Mouse (Mus musculus): ENCODE measurements around the gene Dennd1a.

Gene Dennd1a

GRCm38 (mm10) chr2:38286733-38287551 is at the start of gene Dennd1a:
Dennd1a (minus strand) TSS chr2:38287390.
- peak; percentile 92 for DNase-seq

- no peak for DNase-seq
Measured at GRCm38 (mm10) chr2:38336606-38337005, 49.4 kb upstream of the Dennd1a start.

GRCm38 (mm10) chr2:38333586-38334119 is 46.5 kb upstream of the Dennd1a start:
- DNase-seq, result no peak

- DNase-seq, result no peak
Measured at GRCm38 (mm10) chr2:38326671-38327070, 39.5 kb upstream of the Dennd1a start.

- DNase-seq, result no peak
Measured at GRCm38 (mm10) chr2:38323380-38323779, 36.2 kb upstream of the Dennd1a start.

- no peak for DNase-seq
Measured at GRCm38 (mm10) chr2:38320911-38321310, 33.7 kb upstream of the Dennd1a start.

GRCm38 (mm10) chr2:38319086-38319485 is 31.9 kb upstream of the Dennd1a start:
- no peak for DNase-seq

DNA sequence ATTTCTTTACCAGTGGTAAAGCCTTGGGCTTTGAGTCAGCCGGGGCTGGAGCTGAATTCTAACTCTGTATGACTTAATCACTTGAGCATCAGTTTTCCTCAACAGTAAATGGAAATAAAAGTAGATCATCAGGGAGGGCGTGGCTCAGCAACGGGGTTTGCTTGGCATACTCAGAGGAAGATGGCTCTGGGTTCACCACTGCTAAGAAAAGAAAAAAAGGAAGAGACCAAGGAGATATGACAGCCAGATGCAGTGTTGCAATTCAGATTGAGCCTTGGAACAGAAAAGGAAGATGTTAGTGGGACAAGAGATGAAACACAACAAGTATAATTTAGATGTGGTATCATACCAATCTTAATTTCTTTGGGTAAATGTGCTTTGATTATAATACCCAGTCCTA is 26.2 kb upstream of the Dennd1a start:
- DNase-seq, result no peak

- no peak for DNase-seq
Measured at GRCm38 (mm10) chr2:38312921-38313320, 25.7 kb upstream of the Dennd1a start.

DNA sequence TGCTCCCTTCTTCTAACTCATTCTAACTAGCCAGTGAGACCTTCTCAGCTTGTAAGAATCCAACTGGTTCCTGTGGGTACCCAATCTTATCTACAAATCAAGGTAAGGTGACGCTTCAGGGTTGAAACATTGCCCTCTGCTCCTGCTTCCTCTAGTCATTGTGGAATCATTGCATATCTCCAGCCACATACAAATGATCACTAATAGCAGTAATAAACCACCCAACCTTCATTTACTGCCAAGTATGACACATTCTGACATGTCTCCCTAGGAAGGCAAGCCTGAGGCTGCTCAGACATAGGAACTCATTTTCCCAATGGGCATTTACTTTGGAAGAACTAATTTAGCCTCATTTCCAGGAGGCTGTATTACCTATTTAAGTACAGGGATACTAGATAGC is 18.0 kb upstream of the Dennd1a start:
- DNase-seq, result no peak

DNA sequence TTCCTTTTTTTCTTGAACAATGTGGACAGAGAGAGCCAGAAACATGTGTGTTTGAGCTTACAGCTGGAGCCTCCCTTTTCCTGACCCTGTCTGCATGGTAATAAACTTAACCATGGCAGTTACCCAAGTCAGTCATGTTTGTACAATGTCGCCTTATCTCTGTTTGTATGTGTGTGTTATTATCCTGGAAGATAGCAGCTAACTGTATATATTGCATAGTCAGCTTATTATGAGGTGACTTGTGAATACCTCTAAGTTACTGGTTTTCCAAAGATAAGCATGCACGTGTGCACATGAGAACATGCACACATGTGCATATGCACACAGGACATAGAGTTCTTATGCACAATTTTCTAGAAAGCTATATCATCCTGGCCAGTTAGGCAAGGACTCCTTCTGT is 13.8 kb upstream of the Dennd1a start:
- DNase-seq, result no peak

DNA sequence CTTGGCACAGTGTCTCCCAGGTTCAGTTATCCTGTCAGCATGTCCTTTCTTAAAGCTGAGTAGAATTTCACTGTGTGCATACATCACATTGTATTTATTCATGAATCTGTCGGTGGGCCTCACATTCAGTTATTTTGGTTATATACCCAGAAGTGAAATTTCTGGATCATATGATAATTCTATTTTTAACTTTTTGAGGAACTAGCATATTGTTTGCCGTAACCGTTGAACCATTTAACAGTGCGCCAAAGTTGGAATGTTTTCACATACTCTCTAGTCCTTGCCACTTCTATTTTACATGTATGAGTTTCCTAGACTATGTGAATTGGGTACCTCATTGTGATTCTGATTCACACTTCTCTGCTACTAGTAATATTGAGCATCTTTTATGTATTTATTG is 8.7 kb upstream of the Dennd1a start:
- no peak for DNase-seq

DNA sequence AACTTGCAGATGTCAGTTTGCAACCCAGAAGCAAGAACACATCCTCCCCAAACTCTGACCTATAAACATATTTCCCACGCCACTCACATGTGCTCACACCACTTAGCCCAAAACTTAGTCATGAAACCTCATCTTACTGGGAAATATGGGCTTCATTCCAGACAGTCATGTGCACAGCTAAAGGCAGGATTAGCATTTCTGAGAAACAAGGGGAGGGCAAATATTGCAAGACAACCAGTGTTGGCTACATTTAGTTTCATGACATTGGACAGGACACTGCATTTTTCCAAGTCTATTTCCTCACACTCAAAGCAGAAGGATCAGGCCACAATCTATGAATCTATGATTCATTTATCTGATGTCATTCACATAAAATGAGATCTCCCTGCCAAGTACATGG is 4.3 kb upstream of the Dennd1a start:
- peak; percentile 6 for DNase-seq

DNA sequence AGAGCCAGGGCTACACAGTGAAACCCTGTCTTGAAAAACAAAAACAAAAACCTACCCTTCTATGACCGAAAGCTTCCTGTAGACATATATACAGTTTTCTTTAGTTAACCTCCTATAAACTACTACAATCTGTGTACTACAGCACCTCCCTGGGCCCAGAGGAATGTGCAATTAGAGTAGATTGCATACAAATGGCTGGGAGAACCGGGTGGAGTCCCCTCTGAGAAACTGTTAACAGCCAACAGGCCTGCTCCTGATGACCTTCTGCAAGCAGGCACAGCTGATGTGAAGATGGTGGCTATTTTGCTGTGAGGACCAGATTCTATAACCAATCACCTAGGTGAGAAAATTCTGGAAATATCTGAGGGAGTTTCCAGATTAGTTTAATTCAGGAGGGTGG is 1.0 kb upstream of the Dennd1a start:
- DNase-seq, result no peak

DNA sequence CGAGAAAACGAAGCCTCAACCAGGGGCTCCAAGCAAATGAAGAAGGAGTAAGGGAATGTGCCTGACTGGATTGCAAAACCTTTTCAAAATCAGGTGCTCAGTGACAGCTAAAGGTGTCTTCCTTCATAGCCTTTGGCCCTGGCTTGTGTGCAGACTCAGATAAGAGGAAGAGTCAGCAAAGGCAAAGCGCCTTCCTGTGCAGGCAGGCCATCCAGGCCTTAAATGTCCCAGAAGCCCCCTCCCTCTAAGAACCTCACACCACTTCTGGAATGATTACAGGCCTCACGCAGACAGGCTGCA is 807 bp downstream of the Dennd1a start:
- DNase-seq, result no peak

- no peak for DNase-seq
Measured at GRCm38 (mm10) chr2:38285781-38286432, 1.3 kb downstream of the Dennd1a start.

GRCm38 (mm10) chr2:38283961-38284360 is 3.2 kb downstream of the Dennd1a start:
- DNase-seq, result no peak

DNA sequence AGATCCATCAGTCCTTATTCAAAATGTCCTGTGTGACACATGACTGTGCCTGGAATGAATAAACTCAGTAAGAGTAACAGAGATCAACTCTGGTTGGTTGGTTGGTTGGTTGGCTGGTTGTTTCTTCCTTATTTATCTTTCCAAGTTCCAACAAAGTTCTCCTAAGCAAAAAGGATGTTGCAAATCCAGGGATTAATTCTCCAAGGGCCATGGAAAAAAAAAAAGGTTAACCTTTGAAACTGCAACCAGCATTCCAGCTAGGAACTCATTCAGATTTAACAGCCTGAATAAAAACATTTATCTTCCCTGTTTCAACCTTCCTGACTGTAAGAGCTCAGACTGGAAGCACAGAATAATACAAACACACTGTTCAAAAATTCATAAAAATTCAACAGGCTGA is 6.8 kb downstream of the Dennd1a start:
- DNase-seq, result no peak

GRCm38 (mm10) chr2:38274973-38275372 is 12.2 kb downstream of the Dennd1a start:
- DNase-seq, result no peak

- no peak for DNase-seq
Measured at GRCm38 (mm10) chr2:38263653-38264052, 23.5 kb downstream of the Dennd1a start.

GRCm38 (mm10) chr2:38259052-38259451 is 28.1 kb downstream of the Dennd1a start:
- DNase-seq, result no peak

- DNase-seq, result no peak
Measured at GRCm38 (mm10) chr2:38237616-38238015, 49.6 kb downstream of the Dennd1a start.

DNA sequence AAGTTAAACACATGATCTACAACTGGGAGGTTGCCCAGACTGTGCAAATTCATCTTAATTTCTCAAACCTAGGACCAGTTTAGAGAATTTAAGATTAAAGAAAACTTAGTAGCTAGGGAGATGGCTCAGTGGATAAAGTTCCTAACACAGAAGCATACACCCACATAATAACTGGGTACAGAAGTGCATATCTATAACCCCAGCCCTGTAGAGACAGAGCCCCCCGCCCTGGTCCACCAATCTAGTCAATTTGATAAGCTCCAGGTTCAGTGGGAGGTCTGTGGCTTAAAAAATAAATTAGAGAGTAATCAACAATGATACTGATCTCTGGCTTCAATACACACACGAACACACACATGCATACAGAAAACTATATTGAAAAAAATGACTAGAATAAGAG is 51.6 kb downstream of the Dennd1a start:
- DNase-seq, result no peak

GRCm38 (mm10) chr2:38229882-38230281 is 57.3 kb downstream of the Dennd1a start:
- DNase-seq, result no peak

GRCm38 (mm10) chr2:38223759-38224158 is 63.4 kb downstream of the Dennd1a start:
- DNase-seq, result no peak

All from lung, postnatal 10 days (tissue).